Mouse (Mus musculus): ENCODE data around the gene Umad1. TPM values are rescaled to one million over a fixed set of nuclear protein-coding genes. Genes with fewer than 3 reads are reported as not detected.

The Umad1 gene
- polyA plus RNA-seq, 1 experiment: 5.9 TPM

DNA sequence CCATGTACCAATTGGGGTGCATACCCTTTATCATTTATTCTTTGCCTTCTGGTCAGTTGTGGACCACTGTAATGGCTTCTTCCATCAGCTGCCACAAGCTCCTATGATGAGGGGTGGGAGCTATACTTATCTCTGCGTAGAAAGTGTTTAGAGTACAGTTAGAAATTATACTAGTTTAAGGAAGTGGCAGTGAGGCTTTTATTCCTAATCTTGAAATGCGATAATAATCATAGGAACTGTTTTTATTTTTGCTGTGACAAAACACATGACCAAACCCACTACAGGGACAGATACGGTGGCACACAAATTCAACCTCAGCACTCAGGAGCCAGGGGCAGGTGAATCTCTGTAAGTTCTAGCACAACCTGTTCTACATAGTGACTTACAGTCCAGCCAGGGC lies 233.2 kb downstream of the Umad1 start:
- TF ChIP-seq TCF3 (IDR thresholded peaks at IDR 0.05; ENCODE audit: insufficient read length, low read depth) (no peak), E2F4 (IDR thresholded peaks at IDR 0.05; ENCODE audit: insufficient read depth) (no peak), TCF12 (IDR thresholded peaks at IDR 0.05; ENCODE audit: insufficient read depth, poor library complexity, severe bottlenecking) (no peak), CEBPB (IDR thresholded peaks at IDR 0.05; ENCODE audit: insufficient read depth, poor library complexity, severe bottlenecking) (no peak), USF1 (IDR thresholded peaks at IDR 0.05; ENCODE audit: low read depth) (no peak), MYOG (IDR thresholded peaks at IDR 0.05; ENCODE audit: control insufficient read depth in 1 of 3, insufficient read depth in 1 of 3, insufficient read length in 2 of 3, low read depth in 2 of 3) (no peak), REST (IDR thresholded peaks at IDR 0.05; ENCODE audit: insufficient read depth, insufficient read length) (no peak), POLR2AphosphoS2 (IDR thresholded peaks at IDR 0.05; ENCODE audit: insufficient read length, low read depth) (no peak), SRF (IDR thresholded peaks at IDR 0.05; ENCODE audit: control insufficient read depth, insufficient read length, low read depth) (no peak), MAX (IDR thresholded peaks at IDR 0.05; ENCODE audit: low read depth) (no peak), POLR2A (IDR thresholded peaks at IDR 0.05; ENCODE audit: insufficient read length, low read depth) (no peak), MYOD1 (IDR thresholded peaks at IDR 0.05; ENCODE audit: control insufficient read depth in 1 of 3, insufficient read length in 2 of 3, low read depth in 2 of 3) (no peak)
- no peaks in the 10 kb centered on the region for H3K79me2 ChIP-seq (ENCODE audit: control insufficient read depth, insufficient read depth)
- H3ac ChIP-seq (ENCODE audit: control insufficient read depth, insufficient read length): no peak overlapping the region
- H3K27me3 ChIP-seq (ENCODE audit: control insufficient read depth, insufficient read depth, insufficient read length): no peaks in the 10 kb centered on the region
- H3K36me3 ChIP-seq (ENCODE audit: control insufficient read depth, insufficient read depth): no peaks in the 10 kb centered on the region
- no peak overlapping the region for H3K4me3 ChIP-seq
- no peak overlapping the region for H3K4me2 ChIP-seq (ENCODE audit: low read depth)

DNA sequence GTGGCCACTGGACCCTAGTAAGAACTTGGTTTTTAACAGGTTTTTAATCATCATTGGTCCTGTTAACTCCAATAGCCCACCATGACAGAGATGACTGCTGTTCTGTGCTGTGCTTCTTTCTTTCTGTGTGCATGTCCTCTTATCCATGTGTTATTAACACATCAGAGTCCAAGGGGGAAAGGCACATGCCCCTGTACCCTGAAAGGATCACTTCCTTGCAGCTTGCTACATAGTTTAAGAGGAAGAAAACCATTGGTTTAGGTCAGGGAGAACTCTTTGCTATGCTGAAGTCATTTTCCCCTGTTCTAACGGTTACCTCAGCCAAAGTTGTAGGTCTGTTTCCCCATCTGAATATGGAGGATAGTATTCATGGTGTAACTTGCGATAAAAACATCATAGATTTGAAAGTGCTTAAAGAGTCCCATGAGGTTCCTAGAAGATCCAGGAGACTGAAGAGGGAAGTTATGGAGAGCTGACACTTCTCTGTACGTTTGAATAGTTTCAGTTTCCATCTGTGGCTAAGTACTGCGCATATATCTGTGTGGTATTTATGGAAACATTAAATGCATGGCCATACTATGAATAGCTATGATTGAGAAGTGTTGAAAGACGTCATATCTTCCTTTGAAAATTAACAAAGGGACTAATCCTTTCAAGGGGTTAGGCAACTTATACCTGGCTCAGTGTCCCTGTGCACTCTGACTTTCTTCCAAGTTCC lies 236.2 kb downstream of the Umad1 start:
- H3K4me2 ChIP-seq (ENCODE audit: low read depth): no peak overlapping the region
- H3K4me3 ChIP-seq: no peak overlapping the region
- no peaks in the 10 kb centered on the region for H3K36me3 ChIP-seq (ENCODE audit: control insufficient read depth, insufficient read depth)
- H3K79me2 ChIP-seq (ENCODE audit: control insufficient read depth, insufficient read depth): no peaks in the 10 kb centered on the region
- H3K27me3 ChIP-seq (ENCODE audit: control insufficient read depth, insufficient read depth, insufficient read length): no peaks in the 10 kb centered on the region
- no peak overlapping the region for H3ac ChIP-seq (ENCODE audit: control insufficient read depth, insufficient read length)
- TF ChIP-seq TCF3 (IDR thresholded peaks at IDR 0.05; ENCODE audit: insufficient read length, low read depth) (no peak), POLR2A (IDR thresholded peaks at IDR 0.05; ENCODE audit: insufficient read length, low read depth) (no peak), REST (IDR thresholded peaks at IDR 0.05; ENCODE audit: insufficient read depth, insufficient read length) (no peak), TCF12 (IDR thresholded peaks at IDR 0.05; ENCODE audit: insufficient read depth, poor library complexity, severe bottlenecking) (no peak)

DNA sequence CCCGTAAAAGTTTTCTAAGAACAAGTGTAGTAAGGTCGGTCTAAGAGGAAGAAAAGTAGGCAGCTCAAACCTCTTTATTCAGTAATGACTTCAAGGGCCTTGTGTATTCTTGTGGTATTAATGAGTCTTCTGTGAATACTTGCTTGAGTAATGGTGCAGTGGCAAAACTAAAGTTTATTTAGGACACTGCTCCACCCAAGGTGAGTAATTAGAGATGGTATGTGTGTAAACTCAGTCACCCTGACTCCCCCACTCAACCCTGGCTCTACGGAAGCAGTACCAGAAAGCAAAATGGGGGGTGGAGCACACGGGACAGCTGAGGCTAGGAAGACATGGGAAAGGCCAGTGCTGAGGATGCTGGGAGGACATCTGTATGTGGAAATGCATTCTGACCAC lies 236.7 kb downstream of the Umad1 start:
- TF ChIP-seq REST (IDR thresholded peaks at IDR 0.05; ENCODE audit: insufficient read depth, insufficient read length): no peak
- no peak for TF ChIP-seq CEBPB (IDR thresholded peaks at IDR 0.05; ENCODE audit: insufficient read depth, poor library complexity, severe bottlenecking)
- TF ChIP-seq SRF (IDR thresholded peaks at IDR 0.05; ENCODE audit: control insufficient read depth, insufficient read length, low read depth): no peak
- TF ChIP-seq E2F4 (IDR thresholded peaks at IDR 0.05; ENCODE audit: insufficient read depth): no peak
- TF ChIP-seq MAX (IDR thresholded peaks at IDR 0.05; ENCODE audit: low read depth): no peak
- TF ChIP-seq POLR2AphosphoS2 (IDR thresholded peaks at IDR 0.05; ENCODE audit: insufficient read length, low read depth): no peak
- TF ChIP-seq USF1 (IDR thresholded peaks at IDR 0.05; ENCODE audit: low read depth): no peak
- no peak for TF ChIP-seq TCF12 (IDR thresholded peaks at IDR 0.05; ENCODE audit: insufficient read depth, poor library complexity, severe bottlenecking)
- H3K36me3 ChIP-seq (ENCODE audit: control insufficient read depth, insufficient read depth): no peaks in the 10 kb centered on the region
- no peak overlapping the region for H3ac ChIP-seq (ENCODE audit: control insufficient read depth, insufficient read length)
- no peak overlapping the region for H3K4me3 ChIP-seq
- no peaks in the 10 kb centered on the region for H3K79me2 ChIP-seq (ENCODE audit: control insufficient read depth, insufficient read depth)
- no peaks in the 10 kb centered on the region for H3K27me3 ChIP-seq (ENCODE audit: control insufficient read depth, insufficient read depth, insufficient read length)
- H3K4me2 ChIP-seq (ENCODE audit: low read depth): no peak overlapping the region

DNA sequence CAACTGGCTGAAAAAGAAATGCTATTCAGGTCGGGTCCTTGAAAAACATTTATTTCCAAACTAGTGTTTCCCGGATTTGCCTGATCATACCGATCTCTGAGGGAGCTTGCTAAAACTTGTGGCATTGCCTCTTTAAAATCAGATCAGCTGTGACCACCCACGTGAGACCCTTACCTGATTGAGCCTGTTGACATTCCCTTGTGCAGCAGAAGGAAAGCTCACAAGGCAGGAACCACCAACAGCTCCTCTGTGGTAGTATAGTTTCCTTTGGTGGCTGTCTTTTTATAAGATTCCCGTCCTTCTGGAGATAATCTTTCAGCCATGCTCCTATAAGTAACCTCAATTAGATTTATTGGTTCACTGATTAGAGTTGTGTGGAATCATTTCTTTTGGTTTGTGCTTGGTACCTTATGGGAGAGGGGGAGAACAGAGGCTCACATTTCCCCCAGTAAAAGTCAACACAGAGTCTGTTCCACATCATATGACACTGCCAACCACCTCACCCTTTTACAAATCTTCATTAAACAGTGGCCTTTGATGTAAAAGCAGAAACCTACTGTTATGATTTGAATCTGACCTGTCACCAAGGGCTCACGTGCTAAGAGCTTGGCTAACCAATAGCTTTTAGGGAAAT lies 238.3 kb downstream of the Umad1 start:
- H3K4me3 ChIP-seq: no peak overlapping the region
- TF ChIP-seq MYOG (IDR thresholded peaks at IDR 0.05; ENCODE audit: control insufficient read depth in 1 of 3, insufficient read depth in 1 of 3, insufficient read length in 2 of 3, low read depth in 2 of 3) (no peak), TCF12 (IDR thresholded peaks at IDR 0.05; ENCODE audit: insufficient read depth, poor library complexity, severe bottlenecking) (no peak), TCF3 (IDR thresholded peaks at IDR 0.05; ENCODE audit: insufficient read length, low read depth) (no peak), E2F4 (IDR thresholded peaks at IDR 0.05; ENCODE audit: insufficient read depth) (no peak), POLR2AphosphoS2 (IDR thresholded peaks at IDR 0.05; ENCODE audit: insufficient read length, low read depth) (no peak), POLR2A (IDR thresholded peaks at IDR 0.05; ENCODE audit: insufficient read length, low read depth) (no peak), USF1 (IDR thresholded peaks at IDR 0.05; ENCODE audit: low read depth) (no peak), MAX (IDR thresholded peaks at IDR 0.05; ENCODE audit: low read depth) (no peak), SRF (IDR thresholded peaks at IDR 0.05; ENCODE audit: control insufficient read depth, insufficient read length, low read depth) (no peak), REST (IDR thresholded peaks at IDR 0.05; ENCODE audit: insufficient read depth, insufficient read length) (no peak), MYOD1 (IDR thresholded peaks at IDR 0.05; ENCODE audit: control insufficient read depth in 1 of 3, insufficient read length in 2 of 3, low read depth in 2 of 3) (no peak)
- H3ac ChIP-seq (ENCODE audit: control insufficient read depth, insufficient read length): no peak overlapping the region
- H3K4me2 ChIP-seq (ENCODE audit: low read depth): no peak overlapping the region
- no peaks in the 10 kb centered on the region for H3K79me2 ChIP-seq (ENCODE audit: control insufficient read depth, insufficient read depth)
- no peaks in the 10 kb centered on the region for H3K36me3 ChIP-seq (ENCODE audit: control insufficient read depth, insufficient read depth)
- H3K27me3 ChIP-seq (ENCODE audit: control insufficient read depth, insufficient read depth, insufficient read length): no peaks in the 10 kb centered on the region

DNA sequence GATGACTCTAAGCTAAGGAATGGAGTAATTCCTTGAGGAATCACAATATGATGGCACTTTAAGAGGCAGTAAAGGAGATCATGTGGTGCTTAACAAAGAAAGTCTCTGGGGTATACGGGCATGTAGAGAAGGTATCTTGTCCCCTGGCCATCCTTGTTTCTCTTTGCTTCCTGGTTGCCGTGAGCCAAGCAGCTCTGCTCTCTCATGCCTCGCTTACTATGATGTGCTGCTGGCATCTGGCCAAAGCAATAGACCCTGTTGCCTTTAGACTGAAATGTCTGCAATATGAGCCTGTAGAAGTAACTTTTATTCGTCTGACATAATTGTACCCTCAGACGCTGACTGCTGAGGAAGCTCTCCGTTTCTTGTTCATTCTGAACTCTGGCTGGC lies 238.8 kb downstream of the Umad1 start:
- Histone ChIP-seq H3ac (ENCODE audit: control insufficient read depth, insufficient read length) (no peak overlapping the region), H3K4me2 (ENCODE audit: low read depth) (no peak overlapping the region), H3K4me3 (no peak overlapping the region), H3K36me3 (ENCODE audit: control insufficient read depth, insufficient read depth) (no peaks in the 10 kb centered on the region), H3K27me3 (ENCODE audit: control insufficient read depth, insufficient read depth, insufficient read length) (no peaks in the 10 kb centered on the region), H3K79me2 (ENCODE audit: control insufficient read depth, insufficient read depth) (no peaks in the 10 kb centered on the region)
- TF ChIP-seq MYOG (IDR thresholded peaks at IDR 0.05; ENCODE audit: control insufficient read depth in 1 of 3, insufficient read depth in 1 of 3, insufficient read length in 2 of 3, low read depth in 2 of 3) (no peak), REST (IDR thresholded peaks at IDR 0.05; ENCODE audit: insufficient read depth, insufficient read length) (no peak), MAX (IDR thresholded peaks at IDR 0.05; ENCODE audit: low read depth) (no peak), CEBPB (IDR thresholded peaks at IDR 0.05; ENCODE audit: insufficient read depth, poor library complexity, severe bottlenecking) (no peak)
